Mouse (Mus musculus) adrenal gland, postnatal 10 days (tissue): ENCODE data around the gene Tcf19. TPM values are rescaled to one million over a fixed set of nuclear protein-coding genes. Genes with fewer than 3 reads are reported as not detected.
A peak's percentile ranks its signal among the peaks of the same experiment; 100 is the strongest.
"Not testable (repeated sequence)": the region's sequence is repeated elsewhere in the genome, so short reads cannot be mapped to it uniquely, and the experiment has no call there.

ENCODE experiments used
- DNase-seq: peaks from one replicate; pipeline ENCODE4 v3.0.0; 2021; ENCODE audit warnings: mixed read lengths
- total RNA-seq, 2 experiments: library from RNA; stranded (reverse); gene quantifications; 2 replicates each; pipeline ENCODE4 v1.2.3; 2021

Tcf19 gene
- total RNA-seq, 2 experiments from 2014 or later = 20.3 to 25.1 TPM

- DNase-seq = no peak
Observed at GRCm38 (mm10) chr17:35485702-35486101, 30.9 kb downstream of the Tcf19 start.

GRCm38 (mm10) chr17:35484066-35484465 lies 32.6 kb downstream of the Tcf19 start:
- DNase-seq = peak; percentile 80

DNA sequence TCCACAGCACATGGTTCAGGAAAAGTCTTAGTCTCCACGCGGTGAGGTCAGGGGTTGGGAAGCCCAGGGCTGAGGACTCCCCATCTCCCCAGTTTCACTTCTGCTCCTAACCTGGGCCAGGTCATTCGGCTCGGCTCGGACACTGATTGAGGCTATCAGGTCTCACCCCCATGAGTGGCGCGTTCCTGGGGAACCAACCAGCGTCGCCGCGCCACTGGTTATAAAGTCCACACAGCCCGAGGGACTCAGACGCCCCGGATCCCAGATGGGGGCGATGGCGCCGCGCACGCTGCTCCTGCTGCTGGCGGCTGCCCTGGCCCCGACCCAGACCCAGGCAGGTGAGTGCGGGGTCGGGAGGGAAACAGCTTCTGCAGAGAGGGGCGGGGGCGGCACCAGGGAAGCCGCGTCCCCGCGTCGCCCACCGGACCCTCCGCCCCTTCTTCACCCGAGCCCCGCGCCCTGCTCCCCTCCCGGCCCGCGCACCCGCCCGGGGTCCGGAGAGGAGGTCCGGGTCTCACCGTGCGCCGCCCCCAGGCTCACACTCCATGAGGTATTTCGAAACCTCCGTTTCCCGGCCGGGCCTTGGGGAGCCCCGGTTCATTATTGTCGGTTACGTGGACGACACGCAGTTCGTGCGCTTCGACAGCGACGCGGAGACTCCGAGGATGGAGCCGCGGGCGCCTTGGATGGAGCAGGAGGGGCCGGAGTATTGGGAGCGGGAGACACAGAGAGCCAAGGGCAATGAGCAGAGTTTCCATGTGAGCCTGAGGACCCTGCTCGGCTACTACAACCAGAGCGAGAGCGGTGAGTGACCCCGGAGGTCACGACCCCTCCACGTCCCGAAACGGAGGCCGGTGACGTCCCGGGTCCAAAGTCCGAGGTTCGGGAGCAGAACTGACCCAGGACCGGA lies 46.5 kb downstream of the Tcf19 start, which contains the start of gene H2-Q10:
H2-Q10 (plus strand) TSS at position 248 of the 910 bp plus-strand sequence.
- peak; percentile 27 for DNase-seq

DNA sequence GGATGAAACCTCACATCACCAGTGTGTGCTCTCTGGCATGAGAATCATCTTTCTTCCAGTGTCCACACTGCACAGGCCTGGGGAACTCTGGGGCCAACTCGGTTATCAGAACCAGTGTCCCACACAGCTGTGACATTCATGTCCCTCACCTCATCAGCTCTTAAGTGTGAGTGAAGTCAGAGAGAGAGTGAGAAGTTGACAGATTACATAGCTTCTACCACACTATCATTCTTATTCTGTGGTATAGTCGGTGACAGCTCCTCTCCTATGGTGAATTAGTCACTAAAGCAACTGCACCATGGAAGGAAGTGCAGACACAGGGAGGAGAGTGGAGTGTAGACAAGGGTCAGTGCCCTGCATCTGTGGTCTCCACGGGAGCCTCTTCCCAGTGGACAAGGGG lies 47.7 kb downstream of the Tcf19 start:
- not testable (repeated sequence) for DNase-seq

DNA sequence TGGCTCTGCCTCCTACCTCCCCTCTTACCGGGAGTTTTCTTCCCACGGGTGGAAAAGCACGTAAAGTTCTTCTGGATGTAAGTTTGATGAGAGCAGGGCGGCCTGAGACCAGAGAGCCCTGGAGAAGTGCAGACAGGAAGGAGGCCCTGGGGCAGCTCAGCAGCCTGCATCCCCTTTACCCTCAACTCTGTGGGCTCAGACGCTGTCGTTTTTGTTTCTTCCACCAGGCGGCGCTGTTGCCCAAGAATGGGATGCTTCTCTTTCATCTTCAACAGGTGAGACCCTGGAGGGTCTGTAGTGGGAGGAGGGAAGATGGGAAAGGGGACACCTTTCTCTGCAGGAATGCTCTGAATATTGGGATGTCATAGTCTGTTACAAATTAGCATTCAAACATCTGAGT lies 51.0 kb downstream of the Tcf19 start:
- DNase-seq = peak; percentile 46

Other genes with a start within 250 kb of the Tcf19 start
- gene H2-Q1, start 196.4 kb downstream of the Tcf19 start, total RNA-seq = 1 to 10 TPM; 1.4 to 1.5 TPM
- gene H2-Q2, start 174.6 kb downstream of the Tcf19 start, total RNA-seq = 1 to 10 TPM in 1 of 2 experiments, under 1 TPM in 1; 0.70 to 1.4 TPM
- 10 to 100 TPM; 18.5 to 22.0 TPM for gene H2-Q4, start 137.2 kb downstream of the Tcf19 start, total RNA-seq
- 1 to 10 TPM; 3.2 to 4.6 TPM for gene H2-Q6, start 92.0 kb downstream of the Tcf19 start, total RNA-seq
- 1 to 10 TPM; 5.1 to 5.2 TPM for gene H2-Q7, start 77.7 kb downstream of the Tcf19 start, total RNA-seq
- gene H2-Q10, start 46.7 kb downstream of the Tcf19 start, total RNA-seq = 100 to 1,000 TPM in 1 of 2 experiments, 10 to 100 TPM in 1; 41.1 to 106 TPM
- under 1 TPM; 0.18 to 0.64 TPM for gene Pou5f1, start 10.8 kb downstream of the Tcf19 start, total RNA-seq
- gene Cchcr1, start 276 bp upstream of the Tcf19 start, total RNA-seq = 10 to 100 TPM in 1 of 2 experiments, 1 to 10 TPM in 1; 9.9 to 15.8 TPM
- not detected for gene Psors1c2, start 16.4 kb upstream of the Tcf19 start, total RNA-seq
- gene Cdsn, start 35.3 kb upstream of the Tcf19 start, total RNA-seq = under 1 TPM; 0.24 to 0.30 TPM
- gene 2300002M23Rik, start 50.6 kb upstream of the Tcf19 start, total RNA-seq = not detected
- gene Sfta2, start 84.7 kb upstream of the Tcf19 start, total RNA-seq = not detected
- gene Gm9573, start 109.8 kb upstream of the Tcf19 start, total RNA-seq = not detected
- gene Mucl3, start 126.9 kb upstream of the Tcf19 start, total RNA-seq = not detected
- 10 to 100 TPM; 49.2 to 66.4 TPM for gene Vars2, start 150.8 kb upstream of the Tcf19 start, total RNA-seq
- gene Gtf2h4, start 156.9 kb upstream of the Tcf19 start, total RNA-seq = 10 to 100 TPM; 27.6 to 32.2 TPM
- gene Ddr1, start 187.8 kb upstream of the Tcf19 start, total RNA-seq = 10 to 100 TPM; 33.7 to 39.6 TPM